Mouse (Mus musculus) forebrain, embryonic 14.5 days (tissue): ENCODE data around the gene Cmtm8. TPM values are rescaled to one million over a fixed set of nuclear protein-coding genes. Genes with fewer than 3 reads are reported as not detected.
A peak's percentile ranks its signal among the peaks of the same experiment; 100 is the strongest.

Source experiments
- ATAC-seq: fragments of 200-750 bp; cut with Nextera tagmentation; 2 replicates; pipeline ENCODE4 v1.8.0; 2017; ENCODE audit warnings: mild to moderate bottlenecking, moderate library complexity
- DNase-seq: peaks from one replicate; pipeline ENCODE4 v3.0.0-alpha.2; 2015; ENCODE audit warnings: low spot score
- H3K27ac ChIP-seq: fragments of 300-500 bp; sonication (generic); 2 replicates; pipeline ENCODE4 v1.5.1; 2014; ENCODE audit warnings: low read depth, mild to moderate bottlenecking, control low read depth, low read length, moderate library complexity
- H3K27me3 ChIP-seq: fragments of 300-500 bp; sonication (generic); replicated peaks from 2 replicates; pipeline ENCODE4 v1.6.1; 2014; ENCODE audit warnings: low read length, control low read depth, mixed read lengths; ENCODE audit not compliant: control insufficient read depth, insufficient read depth
- H3K36me3 ChIP-seq: fragments of 300-500 bp; sonication (generic); 2 replicates; pipeline ENCODE4 v1.6.1; 2014; ENCODE audit warnings: low read length, control low read depth; ENCODE audit not compliant: control insufficient read depth, insufficient read depth
- H3K4me1 ChIP-seq: fragments of 300-500 bp; sonication (generic); 2 replicates; pipeline ENCODE4 v1.6.1; 2014; ENCODE audit warnings: antibody characterized with exemption, low read length, control low read depth; ENCODE audit not compliant: control insufficient read depth, insufficient read depth
- H3K4me2 ChIP-seq: fragments of 300-500 bp; sonication (generic); 2 replicates; pipeline ENCODE4 v1.6.1; 2014; ENCODE audit warnings: mild to moderate bottlenecking, control low read depth, low read length
- H3K4me3 ChIP-seq: fragments of 300-500 bp; sonication (generic); 2 replicates; pipeline ENCODE4 v1.5.1; 2014; ENCODE audit warnings: low read depth, low read length, control low read depth
- H3K9ac ChIP-seq: fragments of 300-500 bp; sonication (generic); 2 replicates; pipeline ENCODE4 v1.6.1; 2014; ENCODE audit warnings: mild to moderate bottlenecking, low read length, control low read depth, moderate library complexity
- H3K9me3 ChIP-seq: fragments of 300-500 bp; sonication (generic); replicated peaks from 2 replicates; pipeline ENCODE4 v1.6.1; 2016; ENCODE audit warnings: low read length, control low read depth, mixed read lengths; ENCODE audit not compliant: control insufficient read depth
- WGBS: fragments of 180-500 bp; shearing (Covaris S2); extraction: QIAGEN DNeasy Blood & Tissue Kit; methylation state at CpG from one replicate; pipeline ENCODE4 v1.1.7; 2014; 5-methylcytosine and 5-hydroxymethylcytosine counted together
- polyA plus RNA-seq: library from polyadenylated mRNA; unstranded; fragments of >200 nt; fragmentation: Nextera tagmentation; extraction: Ambion mirVana; gene quantifications from 2 replicates; pipeline ENCODE4 v1.2.1, GENCODE M21; 2014

Cmtm8 gene
- polyA plus RNA-seq, 1 experiment from 2014 or later, result 8.7 TPM

DNA sequence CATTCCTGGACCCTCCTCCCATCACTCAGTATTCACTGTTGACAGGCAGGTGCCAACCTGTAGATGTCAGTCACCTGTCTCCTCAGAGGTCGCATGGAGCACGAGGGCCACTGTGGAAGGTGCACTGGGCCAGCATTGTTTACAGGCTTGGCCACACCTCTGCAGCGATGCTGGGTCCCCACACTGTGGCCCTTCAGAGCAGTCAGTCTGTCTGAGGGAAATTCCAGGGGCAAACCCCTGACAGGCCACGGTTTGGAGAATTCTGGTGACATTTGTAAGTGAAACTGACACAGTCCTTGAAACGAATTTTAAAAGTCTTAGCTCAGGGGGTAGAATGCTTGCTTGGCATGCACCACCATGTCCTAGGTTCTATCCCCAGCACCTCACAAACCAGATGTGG, 83.6 kb downstream of the Cmtm8 start:
- H3K4me3 ChIP-seq, result no peak overlapping the region
- H3K4me2 ChIP-seq, result no peak overlapping the region
- 0 out of 2 replicates have a peak, but pooled peaks cover 3% of the 10 kb centered on the region for H3K4me1 ChIP-seq
- H3K9ac ChIP-seq, result no peak overlapping the region
- H3K27me3 ChIP-seq, result no peaks in the 10 kb centered on the region
- no peak overlapping the region for H3K27ac ChIP-seq
- no peaks in the 10 kb centered on the region for H3K9me3 ChIP-seq
- DNase-seq, result no peak
- no peak for ATAC-seq
- 76% methylated on average over 5 of the region's 5 CpGs for WGBS
- no peaks in the 10 kb centered on the region for H3K36me3 ChIP-seq

GRCm38 (mm10) chr9:114759886-114760285, 84.1 kb downstream of the Cmtm8 start:
- 0 out of 2 replicates have a peak, but pooled peaks have one; percentile 34 for ATAC-seq
- Histone ChIP-seq H3K27ac (no peak overlapping the region), H3K27me3 (no peaks in the 10 kb centered on the region), H3K36me3 (no peaks in the 10 kb centered on the region), H3K9ac (no peak overlapping the region), H3K4me1 (0 out of 2 replicates have a peak, but pooled peaks cover 3% of the 10 kb centered on the region), H3K9me3 (no peaks in the 10 kb centered on the region), H3K4me3 (no peak overlapping the region), H3K4me2 (no peak overlapping the region)
- 45% methylated on average over 4 of the region's 4 CpGs for WGBS
- no peak for DNase-seq

DNA sequence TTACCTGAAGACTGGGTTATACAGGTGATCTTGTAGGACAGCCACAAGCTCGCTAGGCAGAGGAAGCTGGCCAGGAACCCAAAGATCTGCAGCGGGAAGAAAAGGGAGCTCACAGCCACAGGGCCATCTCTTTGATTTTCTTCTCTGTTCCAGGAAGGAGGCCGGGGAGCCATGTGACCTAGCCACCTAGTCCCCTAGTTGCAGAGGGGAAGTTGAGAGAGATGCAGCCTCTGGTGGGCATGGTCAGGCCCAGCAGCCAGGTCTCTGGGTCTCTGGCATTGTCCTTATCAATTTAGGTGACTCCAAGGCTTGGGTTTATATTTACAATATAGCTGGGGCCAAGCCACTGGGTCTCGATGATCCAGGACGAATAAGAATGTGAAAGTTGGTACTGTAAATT, 85.2 kb downstream of the Cmtm8 start:
- no peak for DNase-seq
- 89% methylated on average over 5 of the region's 5 CpGs for WGBS
- H3K27ac ChIP-seq, result no peak overlapping the region
- no peak overlapping the region for H3K4me3 ChIP-seq
- no peaks in the 10 kb centered on the region for H3K27me3 ChIP-seq
- no peak overlapping the region for H3K4me2 ChIP-seq
- 0 out of 2 replicates have a peak, but pooled peaks cover 3% of the 10 kb centered on the region for H3K4me1 ChIP-seq
- H3K36me3 ChIP-seq, result no peaks in the 10 kb centered on the region
- H3K9me3 ChIP-seq, result no peaks in the 10 kb centered on the region
- no peak overlapping the region for H3K9ac ChIP-seq
- ATAC-seq, result no peak

DNA sequence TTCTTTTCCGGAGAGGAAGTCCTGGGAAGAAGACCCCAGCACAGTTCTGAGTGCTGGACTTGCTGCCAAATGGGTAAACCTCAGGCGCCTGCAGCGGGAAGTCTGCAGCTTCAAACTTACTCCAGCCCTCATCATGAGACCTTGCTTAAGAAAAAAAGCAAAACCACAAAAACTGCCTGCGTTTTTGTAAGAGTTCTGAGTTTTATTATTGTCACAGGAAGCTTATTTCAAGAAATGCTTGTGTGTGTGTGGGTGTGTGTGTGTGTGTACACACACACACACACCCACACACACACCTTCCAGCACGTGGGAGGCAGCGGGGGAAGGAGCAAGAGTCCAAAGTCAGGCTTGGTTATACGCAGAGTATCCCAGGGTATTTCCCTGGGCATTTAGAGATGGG, 85.7 kb downstream of the Cmtm8 start:
- Histone ChIP-seq H3K9me3 (no peaks in the 10 kb centered on the region), H3K27ac (no peak overlapping the region), H3K36me3 (no peaks in the 10 kb centered on the region), H3K9ac (no peak overlapping the region), H3K4me3 (no peak overlapping the region), H3K4me2 (no peak overlapping the region), H3K4me1 (peaks cover 3% of the 10 kb centered on the region; the same call in 1 of the 2 replicates), H3K27me3 (no peaks in the 10 kb centered on the region)
- 83% methylated on average over 7 of the region's 7 CpGs for WGBS
- DNase-seq (no peak), ATAC-seq (no peak)

DNA sequence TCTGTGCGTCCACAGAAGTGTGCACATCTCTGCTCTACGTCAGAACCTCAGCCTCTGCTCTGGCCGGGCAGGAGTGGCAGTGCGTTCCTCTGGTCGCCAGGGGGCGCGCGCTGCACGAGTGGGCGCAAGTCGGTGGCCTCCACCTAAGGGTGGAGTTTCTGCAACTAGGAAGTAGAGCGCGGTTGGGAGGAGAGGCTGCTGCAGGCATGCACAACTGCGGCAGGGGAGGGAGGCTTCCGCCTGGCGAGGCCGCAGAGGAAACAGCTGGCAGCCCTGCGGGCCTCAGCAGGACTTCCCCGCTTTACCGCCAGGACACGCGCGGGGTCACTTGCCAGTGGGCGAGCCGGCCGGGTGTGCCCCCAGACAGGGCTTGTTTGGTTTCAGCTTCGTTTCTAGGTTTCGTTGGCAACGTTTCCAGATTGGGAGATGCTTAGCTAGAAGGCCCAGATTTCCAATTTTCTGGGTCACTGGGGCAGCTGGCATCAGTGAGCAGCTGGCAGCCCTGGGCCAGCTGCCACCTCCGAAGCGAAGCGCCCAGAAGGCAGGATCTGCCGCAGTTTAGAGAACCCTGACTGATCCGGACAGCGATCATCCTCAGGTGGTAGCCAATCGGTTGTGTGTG, 91.0 kb downstream of the Cmtm8 start:
- peaks cover 7% of the 10 kb centered on the region for H3K4me1 ChIP-seq
- H3K4me3 ChIP-seq, result peak overlapping the region; percentile 35
- peak overlapping the region; percentile 66 for H3K4me2 ChIP-seq
- peak overlapping the region; percentile 52; the same call in 1 of the 2 replicates for H3K27ac ChIP-seq
- WGBS, result 5% methylated on average over 36 of the region's 36 CpGs
- peaks cover 17% of the 10 kb centered on the region for H3K36me3 ChIP-seq
- peak overlapping the region; percentile 63 for H3K9ac ChIP-seq
- no peaks in the 10 kb centered on the region for H3K27me3 ChIP-seq
- no peaks in the 10 kb centered on the region for H3K9me3 ChIP-seq
- ATAC-seq (peak; percentile 93), DNase-seq (peak; percentile 86)

DNA sequence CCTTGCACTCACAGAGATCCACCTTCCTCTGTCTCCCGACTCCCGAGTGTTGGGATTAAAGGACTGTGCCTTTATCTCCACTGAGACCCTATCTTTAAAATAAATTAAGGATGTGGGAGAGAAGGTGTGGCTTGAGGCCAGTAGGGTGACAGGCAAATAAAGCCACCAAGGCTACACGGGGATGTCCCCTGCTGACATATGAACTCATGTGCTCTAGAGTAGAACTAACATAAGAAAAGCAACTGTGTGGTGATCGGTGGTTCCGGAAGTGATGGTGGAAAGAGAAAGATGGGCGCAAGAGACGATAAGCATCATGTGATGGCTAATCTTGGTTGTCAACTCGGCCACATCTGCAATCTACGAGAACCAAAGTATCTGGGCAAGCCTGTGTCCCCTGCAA, 91.6 kb downstream of the Cmtm8 start:
- H3K27ac ChIP-seq, result 0 out of 2 replicates have a peak overlapping the region, but pooled peaks have one; percentile 52
- DNase-seq (no peak), ATAC-seq (no peak)
- H3K9me3 ChIP-seq, result no peaks in the 10 kb centered on the region
- peaks cover 23% of the 10 kb centered on the region for H3K36me3 ChIP-seq
- no peak overlapping the region; the same call in 1 of the 2 replicates for H3K9ac ChIP-seq
- no peaks in the 10 kb centered on the region for H3K27me3 ChIP-seq
- peak overlapping the region; percentile 66 for H3K4me2 ChIP-seq
- peak overlapping the region; percentile 35 for H3K4me3 ChIP-seq
- WGBS, result 72% methylated on average over 9 of the region's 9 CpGs
- H3K4me1 ChIP-seq, result peaks cover 7% of the 10 kb centered on the region

- Histone ChIP-seq H3K4me3 (no peak overlapping the region), H3K9me3 (no peaks in the 10 kb centered on the region), H3K36me3 (peaks cover 26% of the 10 kb centered on the region), H3K27me3 (no peaks in the 10 kb centered on the region), H3K9ac (no peak overlapping the region), H3K4me2 (no peak overlapping the region), H3K27ac (no peak overlapping the region), H3K4me1 (peaks cover 7% of the 10 kb centered on the region)
- ATAC-seq (no peak), DNase-seq (no peak)
- WGBS, result 84% methylated on average over 3 of the region's 3 CpGs
These were observed 92.4 kb downstream of the Cmtm8 start for GRCm38 (mm10) chr9:114751582-114751981.

DNA sequence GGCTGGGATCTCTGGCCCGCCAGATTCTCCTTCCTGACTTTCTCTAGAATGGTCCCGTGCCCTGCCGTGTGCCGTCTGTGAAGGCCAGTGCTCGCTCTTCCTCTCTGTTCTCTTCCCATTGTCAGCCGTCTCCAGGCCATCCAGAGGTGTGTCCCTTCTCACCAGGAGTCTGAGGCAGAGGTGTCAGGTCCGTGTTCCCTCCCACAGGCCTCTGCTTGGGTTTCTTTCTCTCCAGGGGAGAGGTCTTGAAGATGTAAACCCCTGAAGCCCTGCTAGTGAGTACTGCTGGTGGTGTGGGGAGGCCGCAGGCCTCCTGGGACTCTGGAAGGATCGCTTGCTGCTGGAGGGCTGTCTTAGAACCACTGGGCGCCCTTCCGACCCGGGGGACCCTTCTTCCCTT, 96.5 kb downstream of the Cmtm8 start:
- no peak overlapping the region for H3K27ac ChIP-seq
- no peak overlapping the region for H3K4me3 ChIP-seq
- WGBS, result 92% methylated on average over 12 of the region's 12 CpGs
- H3K9me3 ChIP-seq, result no peaks in the 10 kb centered on the region
- no peaks in the 10 kb centered on the region for H3K4me1 ChIP-seq
- H3K4me2 ChIP-seq, result no peak overlapping the region
- no peaks in the 10 kb centered on the region for H3K27me3 ChIP-seq
- H3K9ac ChIP-seq, result no peak overlapping the region
- ATAC-seq (no peak), DNase-seq (no peak)
- H3K36me3 ChIP-seq, result peaks cover 31% of the 10 kb centered on the region

DNA sequence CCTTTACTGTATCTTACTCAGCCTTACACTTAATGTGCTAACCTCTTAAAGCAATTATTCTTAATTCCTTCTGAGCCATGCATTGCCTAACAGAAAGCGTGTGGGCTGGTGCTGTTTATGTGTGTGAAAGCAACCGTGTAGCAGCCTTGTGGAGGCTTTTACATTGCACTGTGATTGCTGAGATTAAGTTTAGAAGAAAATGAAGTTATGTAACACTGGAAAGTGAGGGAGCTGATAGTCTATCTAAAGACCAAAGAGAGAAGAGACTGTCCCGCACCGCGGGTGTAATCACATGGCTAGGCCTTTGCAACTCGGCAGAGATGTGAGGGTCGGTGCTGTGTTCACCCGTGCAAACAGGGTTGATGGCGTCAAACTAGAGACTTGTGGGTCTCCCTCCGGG, 96.9 kb downstream of the Cmtm8 start:
- 89% methylated on average over 10 of the region's 10 CpGs for WGBS
- Histone ChIP-seq H3K4me3 (no peak overlapping the region), H3K4me2 (no peak overlapping the region), H3K9ac (no peak overlapping the region), H3K9me3 (no peaks in the 10 kb centered on the region), H3K4me1 (no peaks in the 10 kb centered on the region), H3K27me3 (no peaks in the 10 kb centered on the region), H3K36me3 (peaks cover 34% of the 10 kb centered on the region), H3K27ac (no peak overlapping the region)
- DNase-seq, result no peak
- ATAC-seq, result no peak
